Mouse (Mus musculus): Measurements from ENCODE around the gene Zfp932. TPM values are rescaled to one million over a fixed set of nuclear protein-coding genes. Genes with fewer than 3 reads are reported as not detected.
"Not testable (repeated sequence)": the region's sequence is repeated elsewhere in the genome, so short reads cannot be mapped to it uniquely, and the experiment has no call there.

The Zfp932 gene
- polyA plus RNA-seq (2012; ENCODE audit: insufficient read depth, insufficient read length, missing spikeins) = 12.2 and 14.1 TPM in 2 replicates

GRCm38 (mm10) chr5:109996026-109996937 lies at the start of gene Zfp932:
TSS of gene Zfp932 (plus strand) at chr5:109996521.
- not testable (repeated sequence) for H3K27ac ChIP-seq (replicated peaks; ENCODE audit: low read depth, low read length)

DNA sequence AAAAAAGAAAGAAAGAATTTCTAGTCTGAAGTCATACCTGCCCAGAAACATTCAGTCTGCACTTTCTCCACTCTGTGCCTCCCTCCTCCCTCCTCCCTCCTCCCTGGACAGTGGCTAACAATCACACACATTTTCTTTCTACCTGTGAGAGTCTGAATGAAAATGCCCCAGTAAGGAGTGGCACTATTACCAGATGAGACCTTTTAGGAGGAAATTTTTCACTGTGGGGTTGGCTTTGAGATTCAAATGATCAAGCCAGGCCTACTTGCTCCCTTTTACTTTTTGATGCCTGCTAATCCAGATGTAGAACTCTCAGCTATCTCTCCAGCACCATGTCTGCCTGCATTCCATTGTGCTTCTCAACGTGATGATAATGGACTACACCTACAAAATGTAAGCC lies 46.0 kb upstream of the Zfp932 start:
- no peak overlapping the region for H3K27ac ChIP-seq (replicated peaks; ENCODE audit: low read depth, low read length)
- no peaks in the 10 kb centered on the region for H3K4me1 ChIP-seq (ENCODE audit: control insufficient read depth, insufficient read depth, insufficient read length, low read length)
- H3K4me3 ChIP-seq (ENCODE audit: insufficient read depth, low read depth, low read length) = no peak overlapping the region

More at GRCm38 (mm10) chr5:109996026-109996937, at the start of gene Zfp932:
- H3K4me1 ChIP-seq (ENCODE audit: control insufficient read depth, insufficient read depth, insufficient read length, low read length) = not testable (repeated sequence)
- H3K4me3 ChIP-seq (ENCODE audit: insufficient read depth, low read depth, low read length) = peak within 1 kb of the TSS; percentile 59

GRCm38 (mm10) chr5:109980743-109981142 lies 15.6 kb upstream of the Zfp932 start:
- not testable (repeated sequence) for H3K4me3 ChIP-seq (ENCODE audit: insufficient read depth, low read depth, low read length); H3K4me1 ChIP-seq (ENCODE audit: control insufficient read depth, insufficient read depth, insufficient read length, low read length); H3K27ac ChIP-seq (replicated peaks; ENCODE audit: low read depth, low read length)

DNA sequence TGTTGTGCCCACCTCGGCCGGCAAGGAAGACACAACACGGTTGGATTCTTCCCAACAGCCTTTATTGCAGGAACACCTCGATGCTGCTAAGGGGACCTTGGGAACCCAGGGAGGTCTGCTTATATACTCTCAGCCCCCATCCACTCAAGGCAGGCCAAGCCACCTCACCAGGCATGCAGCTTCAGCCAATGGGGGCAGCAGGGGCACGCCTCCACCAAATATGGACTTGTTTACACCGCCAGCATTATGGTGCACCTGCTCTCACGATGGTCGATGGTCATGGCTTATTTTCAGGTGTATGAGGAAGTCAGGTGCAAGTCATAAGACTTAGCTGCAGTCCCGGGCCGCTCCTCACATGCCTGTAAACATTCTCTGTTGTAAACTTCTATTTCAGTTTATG lies 860 bp upstream of the Zfp932 start:
- H3K4me3 ChIP-seq (ENCODE audit: insufficient read depth, low read depth, low read length) = peak overlapping the region; percentile 59; the same call in 1 of the 2 replicates
- H3K4me1 ChIP-seq (ENCODE audit: control insufficient read depth, insufficient read depth, insufficient read length, low read length); H3K27ac ChIP-seq (replicated peaks; ENCODE audit: low read depth, low read length): not testable (repeated sequence)

DNA sequence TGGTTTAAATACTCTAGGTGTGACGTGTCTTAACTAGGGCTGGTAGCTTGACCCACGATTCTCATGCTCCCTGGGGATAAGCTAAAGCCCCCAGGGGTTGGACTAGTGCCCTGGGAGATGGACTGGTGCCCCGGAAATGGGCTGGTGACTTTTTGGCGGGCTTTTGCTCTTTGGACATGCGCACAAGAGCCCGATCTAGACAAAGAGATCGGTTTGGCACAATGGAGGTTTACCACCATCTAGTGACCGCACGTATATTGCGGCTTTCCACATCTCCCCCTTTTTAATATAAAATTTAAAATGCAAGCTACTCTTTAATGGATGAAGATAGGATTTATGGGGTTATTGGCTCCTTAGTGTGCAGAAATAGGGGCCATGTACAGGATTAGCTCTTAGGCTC lies 19.5 kb downstream of the Zfp932 start:
- H3K4me3 ChIP-seq (ENCODE audit: insufficient read depth, low read depth, low read length); H3K27ac ChIP-seq (replicated peaks; ENCODE audit: low read depth, low read length); H3K4me1 ChIP-seq (ENCODE audit: control insufficient read depth, insufficient read depth, insufficient read length, low read length): not testable (repeated sequence)

- H3K4me3 ChIP-seq (ENCODE audit: insufficient read depth, low read depth, low read length) = no peak overlapping the region
- H3K27ac ChIP-seq (replicated peaks; ENCODE audit: low read depth, low read length) = no peak overlapping the region
- no peaks in the 10 kb centered on the region for H3K4me1 ChIP-seq (ENCODE audit: control insufficient read depth, insufficient read depth, insufficient read length, low read length)
These were observed 27.0 kb downstream of the Zfp932 start for GRCm38 (mm10) chr5:110023273-110023672.

GRCm38 (mm10) chr5:110023694-110024427 lies 27.5 kb downstream of the Zfp932 start:
- not testable (repeated sequence) for H3K4me3 ChIP-seq (ENCODE audit: insufficient read depth, low read depth, low read length); H3K4me1 ChIP-seq (ENCODE audit: control insufficient read depth, insufficient read depth, insufficient read length, low read length); H3K27ac ChIP-seq (replicated peaks; ENCODE audit: low read depth, low read length)

- H3K4me1 ChIP-seq (ENCODE audit: control insufficient read depth, insufficient read depth, insufficient read length, low read length) = no peaks in the 10 kb centered on the region
- peak overlapping the region; percentile 87 for H3K27ac ChIP-seq (replicated peaks; ENCODE audit: low read depth, low read length)
- peak overlapping the region; percentile 99 for H3K4me3 ChIP-seq (ENCODE audit: insufficient read depth, low read depth, low read length)
These were observed 61.5 kb downstream of the Zfp932 start for GRCm38 (mm10) chr5:110057637-110058408.

Other genes starting within 250 kb of the Zfp932 start
- 4.1 and 8.0 TPM in 2 replicates for gene 4930522L14Rik, start 244.6 kb upstream of the Zfp932 start, polyA plus RNA-seq (2012; ENCODE audit: insufficient read depth, insufficient read length, missing spikeins)
- gene Gm15446, start 73.1 kb upstream of the Zfp932 start, polyA plus RNA-seq (2012; ENCODE audit: insufficient read depth, insufficient read length, missing spikeins) = 2.3 and 5.2 TPM in 2 replicates
- gene Gm17655, start 76.0 kb downstream of the Zfp932 start, polyA plus RNA-seq (2012; ENCODE audit: insufficient read depth, insufficient read length, missing spikeins) = 1.6 and 2.3 TPM in 2 replicates
- gene Gm35315, start 97.9 kb downstream of the Zfp932 start, polyA plus RNA-seq (2012; ENCODE audit: insufficient read depth, insufficient read length, missing spikeins) = 0.32 TPM in 1 of 2 replicates, not detected in the other
- gene Plcxd1, start 103.4 kb downstream of the Zfp932 start, polyA plus RNA-seq (2012; ENCODE audit: insufficient read depth, insufficient read length, missing spikeins) = not detected in 2 replicates
- 13.1 and 15.4 TPM in 2 replicates for gene Gtpbp6, start 111.7 kb downstream of the Zfp932 start, polyA plus RNA-seq (2012; ENCODE audit: insufficient read depth, insufficient read length, missing spikeins)
- gene Zfp605, start 113.6 kb downstream of the Zfp932 start, polyA plus RNA-seq (2012; ENCODE audit: insufficient read depth, insufficient read length, missing spikeins) = 1.7 and 3.0 TPM in 2 replicates
- gene Chfr, start 139.3 kb downstream of the Zfp932 start, polyA plus RNA-seq (2012; ENCODE audit: insufficient read depth, insufficient read length, missing spikeins) = 8.1 and 9.0 TPM in 2 replicates
- gene Golga3, start 180.2 kb downstream of the Zfp932 start, polyA plus RNA-seq (2012; ENCODE audit: insufficient read depth, insufficient read length, missing spikeins) = 13.3 and 14.6 TPM in 2 replicates
- 10.3 and 17.3 TPM in 2 replicates for gene Ankle2, start 234.5 kb downstream of the Zfp932 start, polyA plus RNA-seq (2012; ENCODE audit: insufficient read depth, insufficient read length, missing spikeins)